Mouse (Mus musculus): ENCODE measurements around the gene Slc16a1.
A peak's percentile ranks its signal among the peaks of the same experiment; 100 is the strongest.
"Not testable (repeated sequence)": the region's sequence is repeated elsewhere in the genome, so short reads cannot be mapped to it uniquely, and the experiment has no call there.

Gene Slc16a1

DNA sequence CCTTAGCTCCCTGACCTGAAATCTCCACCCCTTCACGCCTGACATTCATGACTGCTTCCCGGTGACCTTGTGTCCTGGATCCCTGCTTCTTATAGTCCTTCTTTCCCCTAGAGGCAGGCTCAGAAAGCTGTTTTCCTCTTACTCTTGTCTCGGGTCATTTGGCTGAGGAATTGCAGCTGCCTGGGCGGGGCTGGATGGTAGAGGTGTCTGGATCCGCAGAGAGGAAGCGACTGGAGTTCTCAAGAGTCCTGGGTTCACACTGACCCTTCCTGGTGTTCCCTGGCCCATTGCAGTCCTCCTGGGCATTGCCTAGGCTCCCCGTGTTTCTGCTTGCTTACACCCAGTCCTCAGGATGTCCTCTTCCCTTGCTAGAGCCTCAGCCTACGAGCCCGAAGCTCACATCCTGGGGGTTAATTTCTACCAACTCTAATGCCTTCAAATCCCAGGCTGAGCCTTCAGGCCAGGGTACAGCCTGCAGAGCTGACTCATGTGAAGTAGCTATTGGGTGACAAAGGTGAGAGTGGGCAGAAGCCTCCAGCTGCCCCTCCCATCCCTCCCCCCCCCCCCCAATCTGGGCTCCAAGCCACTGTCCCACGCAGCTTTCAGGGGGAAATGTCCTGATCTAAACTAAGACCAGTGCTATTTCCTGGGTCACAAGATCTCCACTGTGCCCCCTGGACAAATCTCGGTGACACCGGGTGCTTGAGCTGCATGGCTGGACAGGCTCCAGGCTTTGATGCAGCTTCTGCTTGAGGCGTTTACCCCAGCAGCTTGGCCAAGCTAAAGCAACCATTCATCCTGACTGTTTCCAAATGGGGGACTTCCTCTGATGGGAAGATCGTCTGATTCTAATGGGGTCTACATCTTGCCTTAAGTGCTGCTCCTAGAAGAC, 36.1 kb downstream of the Slc16a1 start:
- no peak for DNase-seq (ENCODE audit: low spot score in 2 of 2)

DNA sequence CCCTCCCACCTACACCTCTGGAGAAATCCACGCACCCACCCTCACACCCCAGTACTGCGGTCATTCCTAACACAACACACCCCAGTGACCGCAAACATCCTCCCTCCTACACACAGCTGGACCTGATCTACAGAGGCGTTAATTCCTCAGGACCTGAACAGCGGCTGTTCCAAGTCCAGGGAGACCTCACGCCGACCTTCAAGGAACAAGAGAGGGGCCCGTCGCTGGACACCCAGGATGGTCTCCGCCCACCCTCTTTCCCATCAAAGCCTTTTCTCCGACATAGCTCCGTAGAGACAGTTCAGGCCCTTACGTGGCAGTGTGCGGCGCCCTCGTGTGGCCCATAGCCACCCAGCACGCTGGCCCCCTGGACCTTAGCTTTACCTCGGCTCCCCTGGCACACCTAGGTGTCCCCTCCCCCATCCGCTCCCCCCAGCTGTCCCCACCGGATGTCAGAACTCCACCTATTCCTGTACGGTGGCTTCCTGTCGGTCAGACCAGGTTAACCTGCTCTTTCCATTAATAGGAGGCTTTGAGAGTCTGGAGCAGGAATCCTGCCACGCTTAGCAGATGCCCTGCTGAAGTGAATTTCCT, 36.9 kb downstream of the Slc16a1 start:
- peak in 1 of 2 experiments; percentile 46 for DNase-seq (ENCODE audit: low spot score in 2 of 2)

DNA sequence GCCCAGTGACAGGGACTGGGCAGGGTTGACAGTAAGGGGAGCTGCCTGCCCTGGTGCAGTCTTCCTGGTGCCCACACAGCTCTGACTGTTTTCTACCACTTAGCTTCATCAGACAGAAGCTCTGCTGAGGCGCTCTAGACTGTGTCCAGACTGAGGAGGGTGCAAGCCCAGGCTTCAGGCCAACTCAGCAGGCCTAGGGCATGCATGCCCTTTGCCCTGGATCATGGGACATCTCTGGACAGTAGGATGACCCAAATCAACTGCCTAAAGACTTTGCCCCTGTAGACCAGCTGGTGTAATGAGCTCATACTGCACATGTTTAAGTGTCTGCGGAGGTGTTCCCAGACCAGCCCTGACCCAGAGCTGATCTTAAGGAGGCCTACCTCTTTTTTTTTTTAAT, 39.3 kb downstream of the Slc16a1 start:
- DNase-seq (ENCODE audit: low spot score in 2 of 2): no peak

DNA sequence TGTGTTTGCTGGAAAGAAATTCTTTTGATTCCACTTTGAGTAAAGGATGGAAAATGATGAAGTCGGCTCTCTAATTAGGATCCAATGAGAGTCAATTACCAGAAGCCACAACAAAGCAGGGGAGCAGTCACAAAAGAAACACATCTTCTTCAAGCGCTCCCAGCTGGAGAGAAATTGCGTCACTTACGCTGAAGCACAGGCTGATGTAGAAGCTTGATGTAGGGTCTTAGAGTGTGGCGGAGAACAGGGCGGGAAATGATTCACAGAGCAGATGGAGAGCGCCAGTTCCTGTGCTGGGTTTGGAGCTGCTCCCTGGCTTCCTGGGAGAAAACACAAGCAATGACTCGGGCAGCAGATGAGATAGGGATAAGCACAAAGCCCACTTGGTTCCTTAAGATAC, 40.4 kb downstream of the Slc16a1 start:
- no peak for DNase-seq (ENCODE audit: low spot score in 2 of 2)

DNA sequence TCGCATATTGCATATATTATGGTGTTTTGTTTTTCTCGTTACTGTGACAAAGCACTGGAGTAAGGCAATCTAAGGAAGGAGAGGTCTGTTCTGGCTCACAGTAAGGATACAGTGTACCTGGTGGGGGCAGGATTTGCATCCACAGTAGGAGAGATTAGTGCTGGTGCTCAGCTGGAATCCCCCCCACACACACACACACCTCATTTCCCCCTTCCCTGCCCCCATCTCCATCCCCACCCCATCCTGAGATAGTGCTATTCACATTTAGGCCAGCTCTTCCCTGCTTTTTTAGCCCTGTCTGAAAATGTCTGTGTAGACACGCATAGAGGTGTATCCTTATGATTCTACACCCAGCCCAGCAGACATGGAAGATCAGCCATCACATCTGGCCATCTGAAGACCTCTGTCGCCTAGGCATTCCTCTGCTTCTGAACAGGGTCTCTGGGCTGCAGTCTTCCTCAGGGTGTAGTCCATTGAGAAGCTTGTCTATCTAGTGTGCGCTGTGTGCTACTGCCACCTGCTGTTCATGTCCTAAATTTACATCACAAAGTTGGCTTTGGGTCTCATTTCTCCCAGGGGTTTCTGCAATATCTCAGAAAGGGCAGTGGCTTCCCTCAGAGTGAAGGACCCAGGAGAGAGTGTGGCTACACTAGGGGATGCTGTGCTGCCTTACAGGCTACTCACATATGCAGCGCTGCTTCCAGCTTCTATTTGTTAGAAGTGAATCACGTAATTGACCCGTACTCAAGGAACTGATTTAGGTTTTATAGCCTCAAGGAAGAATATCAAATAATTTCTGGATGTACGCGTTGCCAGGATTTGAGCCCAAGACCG, 44.4 kb downstream of the Slc16a1 start:
- DNase-seq (ENCODE audit: low spot score in 2 of 2): peak in 1 of 2 experiments; percentile 64

DNA sequence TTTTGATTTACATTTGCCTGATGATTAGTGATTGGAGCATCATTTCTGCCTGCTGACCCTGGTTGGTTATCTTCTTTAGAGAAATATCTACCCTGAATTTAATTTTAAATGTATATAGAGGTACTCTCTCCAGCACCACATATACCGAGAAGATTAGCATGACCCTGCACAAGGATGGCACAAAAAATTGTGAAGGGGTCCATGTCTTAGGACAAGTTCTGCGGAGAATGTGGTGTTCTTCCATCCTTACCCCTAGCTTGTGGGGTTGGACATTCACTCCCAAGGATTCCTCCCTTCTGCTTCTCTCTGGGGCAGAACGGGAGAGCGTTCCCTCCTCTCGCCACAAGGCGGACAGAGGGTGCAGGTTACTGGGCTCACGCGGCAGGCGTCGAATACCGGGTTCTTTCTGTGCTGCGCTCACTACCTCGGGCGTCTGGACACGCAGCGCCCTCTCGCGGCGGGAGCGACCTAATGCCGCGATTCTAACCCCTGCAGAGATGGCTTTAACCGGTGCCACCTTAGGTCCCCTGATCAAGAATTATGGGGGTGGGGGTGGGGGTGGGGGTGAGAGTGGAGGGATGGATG, 62.4 kb downstream of the Slc16a1 start:
- DNase-seq (ENCODE audit: low spot score in 2 of 2): peak; percentile 32 to 47

DNA sequence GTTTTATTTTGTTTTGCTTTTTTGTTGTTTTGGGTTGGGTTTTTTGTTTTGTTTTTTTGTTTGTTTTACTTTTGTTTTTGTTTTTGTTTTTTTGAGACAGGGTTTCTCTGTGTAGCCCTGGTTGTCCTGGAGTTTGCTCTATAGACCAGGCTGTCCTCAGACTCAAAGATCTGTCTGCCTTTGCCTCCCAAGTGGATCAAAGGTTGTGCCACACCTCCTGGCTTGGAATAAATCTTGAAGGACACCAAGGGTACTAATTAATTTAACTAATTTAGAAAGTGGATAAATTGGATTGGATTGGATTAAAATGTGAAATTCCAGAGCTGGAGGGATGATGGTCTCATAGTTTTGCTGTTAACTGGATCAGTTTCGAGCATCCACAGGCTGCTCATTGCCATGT, 63.3 kb downstream of the Slc16a1 start:
- no peak for DNase-seq (ENCODE audit: low spot score in 2 of 2)

DNA sequence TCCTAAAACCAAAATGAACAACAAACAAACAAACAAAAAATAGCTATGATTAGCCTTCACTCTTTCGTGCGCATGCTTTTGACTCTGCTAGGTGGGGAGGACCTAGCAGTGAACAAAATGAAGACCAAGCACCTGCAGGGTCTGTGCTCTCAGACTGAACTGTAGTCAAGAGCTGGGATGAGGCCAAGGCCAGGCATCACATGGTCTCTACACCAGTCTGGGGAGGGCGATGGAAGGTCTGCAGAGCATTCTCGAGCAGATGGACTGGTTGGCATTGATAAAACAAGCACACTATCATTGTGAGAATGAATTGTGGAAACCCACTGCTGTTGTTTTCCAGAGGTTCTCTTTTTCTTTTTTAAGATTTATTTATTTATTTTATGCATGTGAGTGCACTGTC, 65.5 kb downstream of the Slc16a1 start:
- no peak for DNase-seq (ENCODE audit: low spot score in 2 of 2)

DNA sequence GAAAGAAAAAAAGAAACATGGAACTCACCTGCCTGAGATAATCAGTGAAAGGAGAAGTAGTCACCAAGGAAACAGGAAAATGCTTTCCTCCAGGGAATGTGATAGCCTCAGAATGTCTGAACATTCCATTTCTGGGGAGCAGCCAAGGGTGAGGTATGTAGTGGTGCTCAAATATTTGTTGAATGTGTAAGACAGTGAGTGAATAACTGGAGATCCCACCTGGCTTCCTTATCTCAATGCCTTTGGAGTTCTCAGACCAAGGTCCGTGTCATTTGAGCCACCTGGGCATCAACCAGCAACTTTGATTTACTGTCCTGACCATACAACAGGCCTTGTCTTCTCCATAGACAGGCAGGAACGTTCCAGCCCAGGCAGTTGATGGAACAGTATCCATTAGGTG, 68.0 kb downstream of the Slc16a1 start:
- DNase-seq (ENCODE audit: low spot score in 2 of 2): no peak

DNA sequence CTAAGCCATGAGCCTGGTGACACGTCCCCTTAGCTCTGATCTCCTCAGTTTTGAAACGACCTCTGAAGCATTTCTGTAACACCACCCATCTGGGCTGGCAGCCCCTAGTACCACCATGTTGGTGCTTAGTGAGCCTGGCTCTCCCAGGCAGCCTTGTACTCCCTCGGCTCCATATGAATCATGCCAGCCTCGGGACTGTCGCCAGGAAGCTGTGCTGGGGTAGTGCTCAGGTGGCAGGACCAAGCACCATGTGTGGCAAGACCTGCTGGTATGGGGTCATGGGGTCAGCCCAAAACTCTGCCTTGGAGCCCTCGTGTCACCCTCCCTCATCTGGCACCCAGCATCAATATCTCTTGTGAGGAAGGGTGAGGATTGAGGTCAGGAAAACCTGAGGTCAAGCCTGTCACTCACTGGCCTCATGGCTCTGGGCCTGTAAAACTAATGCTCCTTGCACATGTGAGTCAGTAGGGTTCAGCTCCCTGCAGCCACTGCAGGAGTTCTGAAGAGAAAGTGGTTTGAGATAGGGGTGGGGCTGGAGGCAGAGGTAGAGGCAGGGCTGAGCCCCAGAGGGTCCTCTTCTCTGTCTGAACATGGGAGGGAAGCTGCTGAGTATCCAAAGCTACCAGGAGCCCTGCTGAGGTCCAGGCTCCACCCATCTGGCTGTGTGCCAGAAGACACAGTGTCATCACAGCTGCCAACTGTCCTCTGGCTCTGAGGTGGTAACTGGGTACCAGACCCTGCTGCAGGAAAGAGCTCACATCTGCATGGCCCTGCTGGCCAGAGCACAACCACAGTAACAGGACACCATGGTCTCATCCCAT, 68.7 kb downstream of the Slc16a1 start:
- DNase-seq (ENCODE audit: low spot score in 2 of 2): not testable (repeated sequence)

DNA sequence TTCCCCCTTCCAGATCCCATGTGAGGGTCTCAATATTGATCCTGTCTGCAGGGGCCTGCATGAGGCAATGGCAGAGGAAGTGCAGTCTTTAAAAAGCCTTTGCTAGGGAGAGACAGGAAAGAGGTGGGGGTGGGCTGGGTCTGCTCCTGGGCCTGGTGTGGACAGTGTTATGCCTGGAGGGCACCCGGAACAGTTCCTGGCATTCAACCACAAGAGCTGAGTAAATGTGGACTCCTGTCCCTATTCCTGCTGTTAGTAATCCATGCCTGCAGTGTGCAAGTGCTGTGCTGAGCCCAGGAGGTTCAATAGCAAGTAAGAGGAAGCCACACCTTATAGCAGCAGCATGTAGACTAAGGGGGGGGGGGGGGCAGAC, 69.3 kb downstream of the Slc16a1 start:
- not testable (repeated sequence) for DNase-seq (ENCODE audit: low spot score in 2 of 2)

Measured in frontal cortex, postnatal 14 days (tissue).